Mouse (Mus musculus): ENCODE data around the gene Olfr728.

Olfr728 gene

DNA sequence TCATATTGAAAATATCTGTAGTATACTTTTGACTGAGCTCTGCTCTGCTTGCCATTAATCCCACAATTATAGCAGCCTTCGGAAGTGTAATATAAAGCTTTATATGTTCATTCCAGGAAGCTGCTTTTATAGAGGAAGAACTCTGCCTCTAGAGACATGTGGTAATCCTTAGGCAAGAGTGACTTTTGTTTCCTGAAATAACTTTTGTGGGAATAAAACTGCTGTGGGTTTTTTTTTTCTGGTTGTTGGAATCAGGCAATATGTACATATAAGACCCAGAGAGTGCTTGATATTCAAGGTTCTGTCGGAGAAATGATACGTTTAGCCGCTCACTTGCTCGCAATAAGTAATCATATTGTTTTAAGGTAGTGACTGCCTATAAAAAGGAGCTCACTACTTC is at the start of gene Olfr728:
Gene Olfr728, minus strand, starts transcription at position 101 of the 400 bp plus-strand sequence.
- DNase-seq (ENCODE audit: extremely low read depth, insufficient read length, low spot score) = no peak

DNA sequence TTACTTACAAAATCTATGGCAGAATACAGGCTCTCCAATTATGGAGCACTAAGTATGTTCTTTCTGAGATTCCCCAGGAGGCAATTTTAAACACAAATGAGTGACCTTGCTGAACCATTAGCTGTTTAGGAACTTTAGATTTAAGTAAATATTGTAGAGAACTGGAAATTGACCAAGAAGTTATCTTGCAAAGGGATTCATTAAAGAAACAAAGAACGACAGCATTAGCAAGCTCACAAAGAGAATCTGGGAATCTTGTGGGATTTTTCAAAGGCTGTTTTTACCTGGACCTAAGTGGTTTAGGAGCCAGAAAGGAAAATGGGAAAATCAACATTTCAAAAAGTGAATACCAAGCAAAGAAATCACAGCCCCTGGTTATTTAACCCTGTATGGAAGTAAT is 45.6 kb upstream of the Olfr728 start, which contains the start of gene Olfr730:
Gene Olfr730, minus strand, starts transcription at position 101 of the 400 bp plus-strand sequence.
- DNase-seq (ENCODE audit: extremely low read depth, insufficient read length, low spot score) = no peak

DNA sequence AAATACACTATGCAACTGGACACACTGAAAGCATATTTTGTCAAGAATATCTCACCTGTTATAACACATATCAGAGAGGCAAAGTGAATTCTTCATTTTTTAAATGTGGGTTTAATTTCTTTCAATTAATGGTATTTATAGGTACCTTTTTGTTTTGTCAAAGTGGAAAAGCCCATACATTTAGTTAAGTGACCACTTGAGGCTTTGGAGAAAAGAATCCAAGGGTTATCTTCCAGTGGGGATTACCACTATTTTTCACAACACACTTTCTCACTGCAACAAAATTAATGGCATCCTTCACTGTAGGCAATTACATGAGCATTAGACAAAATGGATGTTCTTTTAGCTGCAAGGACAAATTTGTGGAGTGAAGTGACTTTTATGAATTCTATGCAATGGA is 10.3 kb upstream of the Olfr728 start, which contains the start of gene Olfr729:
Gene Olfr729, minus strand, starts transcription at position 101 of the 400 bp plus-strand sequence.
- DNase-seq (ENCODE audit: extremely low read depth, insufficient read length, low spot score) = no peak

DNA sequence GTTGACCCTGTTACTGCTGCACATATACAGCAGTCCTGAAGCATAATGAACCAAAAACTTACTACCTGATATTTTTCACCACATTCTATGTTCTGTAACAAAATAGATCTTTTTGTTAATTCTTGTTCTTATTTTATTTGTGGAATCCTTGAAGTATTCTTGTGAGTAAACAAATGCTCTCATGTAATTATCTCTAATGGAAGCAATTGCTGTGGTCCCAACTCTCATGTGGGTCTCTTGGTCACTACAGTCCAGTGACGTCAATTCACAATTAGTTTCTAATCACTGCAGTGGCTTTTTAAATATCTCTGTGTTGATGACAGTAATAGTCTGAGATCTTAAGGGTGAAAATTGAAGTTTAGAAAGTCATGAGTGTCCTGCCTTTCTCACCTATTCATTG is 19.6 kb downstream of the Olfr728 start, which contains the start of gene Olfr727:
Gene Olfr727, plus strand, starts transcription at position 301 of the 400 bp plus-strand sequence.
- DNase-seq (ENCODE audit: extremely low read depth, insufficient read length, low spot score) = no peak

DNA sequence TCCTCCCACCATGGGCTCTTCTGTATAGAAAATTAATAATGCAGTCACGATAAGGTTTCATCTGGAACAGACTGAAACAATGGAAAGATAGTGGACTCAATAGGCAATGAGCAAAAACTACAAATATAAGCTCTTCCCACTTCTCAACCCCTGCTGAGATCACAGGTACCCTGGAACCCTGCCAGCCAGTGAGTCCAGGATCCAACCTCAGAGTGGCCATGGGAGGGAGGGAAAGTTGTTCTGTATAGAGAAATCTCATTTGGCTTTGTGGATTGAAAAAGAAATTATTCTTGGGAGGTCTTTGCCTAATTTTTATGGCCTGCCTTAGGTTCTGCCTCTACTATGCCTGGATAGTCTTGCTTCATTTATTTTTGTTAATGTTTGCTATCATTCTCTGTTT is 51.6 kb downstream of the Olfr728 start, which contains the start of gene Olfr726:
Gene Olfr726, minus strand, starts transcription at position 101 of the 400 bp plus-strand sequence.
- no peak for DNase-seq (ENCODE audit: extremely low read depth, insufficient read length, low spot score)

Data from 3134 (cell line).